Mouse (Mus musculus) heart, embryonic 12.5 days (tissue): ENCODE results near the gene Ndufv1. TPM values are rescaled to one million over a fixed set of nuclear protein-coding genes. Genes with fewer than 3 reads are reported as not detected.
"Not testable (repeated sequence)": the region's sequence is repeated elsewhere in the genome, so short reads cannot be mapped to it uniquely, and the experiment has no call there.

Experiments
- ATAC-seq: fragments of 200-750 bp; cut with Nextera tagmentation; 2 replicates; pipeline ENCODE4 v1.8.0; 2017; ENCODE audit warnings: moderate TSS enrichment, moderate library complexity; ENCODE audit not compliant: insufficient number of reproducible peaks, low FRiP score
- H3K27ac ChIP-seq: fragments of 300-500 bp; sonication (generic); 2 replicates; pipeline ENCODE4 v1.5.1; 2016; ENCODE audit warnings: mild to moderate bottlenecking, moderate library complexity; ENCODE audit not compliant: poor library complexity, severe bottlenecking
- H3K27me3 ChIP-seq: fragments of 300-500 bp; sonication (generic); replicated peaks from 2 replicates; pipeline ENCODE4 v1.6.1; 2016; ENCODE audit warnings: mild to moderate bottlenecking, moderate library complexity
- H3K36me3 ChIP-seq: fragments of 300-500 bp; sonication (generic); 2 replicates; pipeline ENCODE4 v1.6.1; 2016; ENCODE audit warnings: mild to moderate bottlenecking, moderate library complexity
- H3K4me1 ChIP-seq: fragments of 300-500 bp; sonication (generic); replicated peaks from 2 replicates; pipeline ENCODE4 v1.6.1; 2016; ENCODE audit warnings: mild to moderate bottlenecking
- H3K4me2 ChIP-seq: fragments of 300-500 bp; sonication (generic); 2 replicates; pipeline ENCODE4 v1.6.1; 2016; ENCODE audit warnings: mild to moderate bottlenecking, moderate library complexity
- H3K4me3 ChIP-seq: fragments of 300-500 bp; sonication (generic); 2 replicates; pipeline ENCODE4 v1.5.1; 2016; ENCODE audit warnings: mild to moderate bottlenecking
- H3K9ac ChIP-seq: fragments of 300-500 bp; sonication (generic); 2 replicates; pipeline ENCODE4 v1.6.1; 2016; ENCODE audit warnings: mild to moderate bottlenecking, moderate library complexity
- H3K9me3 ChIP-seq: fragments of 300-500 bp; sonication (generic); replicated peaks from 2 replicates; pipeline ENCODE4 v1.6.1; 2016; ENCODE audit warnings: mild to moderate bottlenecking, moderate library complexity
- WGBS: fragments of 180-500 bp; shearing (Covaris S2); methylation state at CpG from one replicate; pipeline ENCODE4 v1.1.7; 2016; 5-methylcytosine and 5-hydroxymethylcytosine counted together
- polyA plus RNA-seq: library from polyadenylated mRNA; unstranded; fragments of >200 nt; fragmentation: Nextera tagmentation; extraction: Ambion mirVana; gene quantifications from 2 replicates; pipeline ENCODE4 v1.2.1, GENCODE M21; 2016

The Ndufv1 gene
- polyA plus RNA-seq, 1 experiment from 2014 or later = 402 TPM

GRCm38 (mm10) chr19:3990804-3991203 is 21.8 kb downstream of the Ndufv1 start:
- Histone ChIP-seq H3K4me2 (no peak overlapping the region), H3K36me3 (peaks cover 3% of the 10 kb centered on the region; the same call in 1 of the 2 replicates), H3K27ac (no peak overlapping the region), H3K9ac (no peak overlapping the region; the same call in 1 of the 2 replicates), H3K4me3 (no peak overlapping the region), H3K4me1 (peaks cover 13% of the 10 kb centered on the region), H3K9me3 (no peaks in the 10 kb centered on the region), H3K27me3 (peaks cover 15% of the 10 kb centered on the region; the same call in 1 of the 2 replicates)
- WGBS = 54% methylated on average over 6 of the region's 6 CpGs
- no peak for ATAC-seq

DNA sequence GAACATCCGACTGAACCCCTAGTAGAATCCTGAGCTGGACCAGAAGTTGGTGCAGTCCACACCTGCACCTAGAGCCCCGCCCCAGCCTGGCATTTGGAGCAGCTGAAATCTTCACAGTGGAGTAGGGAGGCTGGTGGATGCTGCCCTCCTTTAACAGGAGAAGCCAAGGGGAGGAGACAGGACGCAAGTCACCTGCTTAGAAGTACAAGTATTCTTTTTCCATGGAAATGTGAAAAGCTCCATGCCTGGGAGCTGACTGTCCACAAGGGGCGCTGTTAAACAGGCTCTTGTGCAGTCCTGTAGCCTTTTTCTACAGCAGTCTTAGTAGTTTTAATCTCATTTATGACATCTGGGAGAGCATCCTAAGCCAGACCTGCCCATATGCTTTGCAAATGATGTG is 23.9 kb downstream of the Ndufv1 start:
- Histone ChIP-seq H3K9ac (no peak overlapping the region), H3K4me1 (peaks cover 26% of the 10 kb centered on the region), H3K4me2 (no peak overlapping the region), H3K9me3 (no peaks in the 10 kb centered on the region), H3K4me3 (no peak overlapping the region), H3K27me3 (peaks cover 10% of the 10 kb centered on the region; the same call in 1 of the 2 replicates), H3K27ac (no peak overlapping the region), H3K36me3 (peaks cover 3% of the 10 kb centered on the region; the same call in 1 of the 2 replicates)
- no peak for ATAC-seq
- 80% methylated on average over 4 of the region's 4 CpGs for WGBS

GRCm38 (mm10) chr19:3988066-3988465 is 24.5 kb downstream of the Ndufv1 start:
- Histone ChIP-seq H3K9me3 (no peaks in the 10 kb centered on the region), H3K27ac (no peak overlapping the region), H3K4me3 (no peak overlapping the region), H3K27me3 (peaks cover 10% of the 10 kb centered on the region; the same call in 1 of the 2 replicates), H3K4me1 (peaks cover 30% of the 10 kb centered on the region), H3K9ac (no peak overlapping the region), H3K36me3 (peaks cover 3% of the 10 kb centered on the region; the same call in 1 of the 2 replicates), H3K4me2 (no peak overlapping the region)
- no peak for ATAC-seq
- 81% methylated on average over 14 of the region's 14 CpGs for WGBS

DNA sequence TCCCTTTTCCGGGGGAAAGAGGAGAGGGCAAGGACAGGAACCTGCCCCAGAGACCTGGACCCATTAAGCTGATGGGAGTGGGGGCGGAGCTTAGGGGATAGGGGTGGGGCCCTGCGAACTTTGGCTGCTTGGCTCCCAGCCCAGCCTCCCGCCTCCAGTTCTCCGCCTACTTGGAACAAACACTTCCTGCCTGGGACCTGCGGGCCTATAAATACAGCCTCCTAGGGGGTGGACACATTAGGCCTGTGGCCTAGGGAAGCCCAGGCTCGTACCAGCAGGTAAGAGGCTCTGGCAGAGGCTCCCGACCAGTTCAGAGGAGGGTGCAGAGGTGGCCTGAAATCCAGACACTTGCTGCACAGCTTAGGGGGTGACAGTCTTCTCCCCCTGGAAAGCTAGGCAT is 26.3 kb downstream of the Ndufv1 start, which contains the start of gene Acy3:
Gene Acy3 (plus strand): TSS at position 237 of the 400 bp plus-strand sequence.
- 15% methylated on average over 8 of the region's 8 CpGs for WGBS
- H3K4me3 ChIP-seq = no peak within 1 kb of the TSS
- H3K27ac ChIP-seq = peak within 1 kb of the TSS; percentile 65
- peaks cover 3% of the 10 kb centered on the region; the same call in 1 of the 2 replicates for H3K36me3 ChIP-seq
- peaks cover 30% of the 10 kb centered on the region for H3K4me1 ChIP-seq
- peaks cover 7% of the 10 kb centered on the region; the same call in 1 of the 2 replicates for H3K27me3 ChIP-seq
- H3K4me2 ChIP-seq = peak within 1 kb of the TSS; percentile 32
- peak within 1 kb of the TSS; percentile 28; the same call in 1 of the 2 replicates for H3K9ac ChIP-seq
- H3K9me3 ChIP-seq = no peaks in the 10 kb centered on the region
- ATAC-seq = peak; percentile 62

DNA sequence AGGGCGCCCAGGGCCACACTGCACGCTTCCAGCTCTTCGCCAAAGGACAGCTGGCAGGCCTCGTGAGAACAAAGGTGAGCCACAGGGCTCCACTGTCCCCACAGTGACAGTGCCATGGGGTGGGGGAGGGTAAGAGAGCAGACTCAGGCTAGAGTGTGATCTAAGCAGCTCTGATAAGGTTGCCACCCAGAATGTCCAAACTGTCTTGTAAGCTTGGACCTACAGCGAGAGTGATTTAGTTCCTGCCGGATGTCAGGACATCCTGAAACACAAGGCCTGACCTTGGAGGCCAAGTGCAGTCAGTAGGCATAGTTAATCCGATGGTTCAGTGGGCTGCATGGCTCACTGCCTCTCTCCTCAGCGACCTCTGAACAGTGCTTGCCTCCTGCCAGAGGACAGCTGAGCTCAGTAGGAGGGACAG is 27.3 kb downstream of the Ndufv1 start:
- Histone ChIP-seq H3K4me3 (no peak overlapping the region), H3K9ac (peak overlapping the region; percentile 22; the same call in 1 of the 2 replicates), H3K27me3 (no peaks in the 10 kb centered on the region), H3K27ac (peak overlapping the region; percentile 65), H3K9me3 (no peaks in the 10 kb centered on the region; the same call in 1 of the 2 replicates), H3K4me1 (peaks cover 30% of the 10 kb centered on the region), H3K36me3 (peaks cover 3% of the 10 kb centered on the region; the same call in 1 of the 2 replicates), H3K4me2 (no peak overlapping the region)
- ATAC-seq = no peak
- WGBS = 23% methylated on average over 8 of the region's 8 CpGs

GRCm38 (mm10) chr19:3983527-3984200 is 28.9 kb downstream of the Ndufv1 start:
- Histone ChIP-seq H3K9me3 (no peaks in the 10 kb centered on the region; the same call in 1 of the 2 replicates), H3K36me3 (0 out of 2 replicates have a peak, but pooled peaks cover under 1% of the 10 kb centered on the region), H3K4me3 (no peak overlapping the region), H3K27me3 (no peaks in the 10 kb centered on the region), H3K27ac (no peak overlapping the region), H3K4me2 (no peak overlapping the region), H3K4me1 (peaks cover 30% of the 10 kb centered on the region), H3K9ac (no peak overlapping the region)
- WGBS = 50% methylated on average over 9 of the region's 9 CpGs
- ATAC-seq = no peak

- peaks cover 18% of the 10 kb centered on the region for H3K4me1 ChIP-seq
- ATAC-seq = no peak
- H3K27ac ChIP-seq = no peak overlapping the region
- 64% methylated on average over 9 of the region's 9 CpGs for WGBS
- H3K4me2 ChIP-seq = no peak overlapping the region
- H3K36me3 ChIP-seq = no peaks in the 10 kb centered on the region
- H3K4me3 ChIP-seq = no peak overlapping the region
- no peaks in the 10 kb centered on the region for H3K27me3 ChIP-seq
- H3K9ac ChIP-seq = no peak overlapping the region
- no peaks in the 10 kb centered on the region; the same call in 1 of the 2 replicates for H3K9me3 ChIP-seq
Measured at GRCm38 (mm10) chr19:3980917-3981316, 31.7 kb downstream of the Ndufv1 start.

DNA sequence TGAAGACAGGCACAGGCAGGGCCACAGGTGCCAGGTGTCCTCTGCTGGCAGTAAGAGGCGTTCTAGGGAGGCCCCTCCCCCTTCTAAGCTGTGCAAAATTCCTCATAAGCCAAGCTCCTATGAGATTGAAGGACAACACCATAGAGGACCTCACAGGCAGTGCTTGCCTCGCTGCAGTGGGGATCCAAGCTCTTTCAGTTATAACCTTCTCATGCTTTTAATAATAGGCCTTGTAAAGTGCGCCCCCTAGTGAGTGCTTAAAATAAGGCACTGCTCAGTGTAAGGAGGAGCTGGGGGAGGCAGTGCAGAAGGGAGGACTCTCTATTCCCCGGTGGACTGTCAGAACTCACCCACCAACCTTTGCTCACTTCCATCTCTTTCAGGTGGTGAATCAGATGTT is 32.3 kb downstream of the Ndufv1 start:
- peaks cover 12% of the 10 kb centered on the region for H3K4me1 ChIP-seq

GRCm38 (mm10) chr19:3975866-3976265 is 36.7 kb downstream of the Ndufv1 start:
- Histone ChIP-seq H3K9me3 (no peaks in the 10 kb centered on the region; the same call in 1 of the 2 replicates), H3K4me1 (no peaks in the 10 kb centered on the region), H3K4me3 (no peak overlapping the region), H3K9ac (no peak overlapping the region), H3K4me2 (no peak overlapping the region), H3K27ac (no peak overlapping the region), H3K27me3 (peaks cover 27% of the 10 kb centered on the region), H3K36me3 (no peaks in the 10 kb centered on the region)
- no peak for ATAC-seq
- WGBS = 73% methylated on average over 2 of the region's 2 CpGs

More for the DNA sequence above, 32.3 kb downstream of the Ndufv1 start:
- peaks cover 4% of the 10 kb centered on the region; the same call in 1 of the 2 replicates for H3K27me3 ChIP-seq
- H3K9ac ChIP-seq = no peak overlapping the region
- 11% methylated on average over 4 of the region's 4 CpGs for WGBS
- H3K4me3 ChIP-seq = no peak overlapping the region
- no peak overlapping the region for H3K27ac ChIP-seq
- 0 out of 2 replicates have a peak, but pooled peaks have one; percentile 56 for ATAC-seq
- H3K36me3 ChIP-seq = no peaks in the 10 kb centered on the region
- H3K4me2 ChIP-seq = no peak overlapping the region
- H3K9me3 ChIP-seq = no peaks in the 10 kb centered on the region; the same call in 1 of the 2 replicates

DNA sequence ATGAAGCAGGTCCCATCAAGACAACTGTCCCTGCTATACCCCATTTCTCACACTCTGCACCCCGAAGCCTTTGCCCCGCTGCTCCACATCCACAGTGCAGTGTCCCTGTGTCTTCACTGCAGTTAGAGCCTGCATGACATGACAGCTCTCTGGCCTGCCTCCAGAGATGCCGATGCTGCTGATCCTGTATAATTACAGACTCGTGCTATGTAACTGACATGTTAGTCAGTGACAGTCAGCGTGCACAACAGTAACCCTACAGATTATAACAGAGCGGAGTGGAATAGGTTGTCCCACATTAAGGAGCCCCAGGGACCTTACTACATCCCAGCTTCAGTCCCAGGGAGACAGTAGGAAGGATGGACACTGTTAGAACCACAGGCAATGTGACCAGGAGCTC is 38.0 kb downstream of the Ndufv1 start:
- not testable (repeated sequence) for H3K4me1 ChIP-seq, ATAC-seq, H3K36me3 ChIP-seq, H3K4me3 ChIP-seq, H3K9ac ChIP-seq, H3K27ac ChIP-seq, H3K9me3 ChIP-seq, H3K4me2 ChIP-seq
- WGBS = 81% methylated on average over 6 of the region's 6 CpGs
- peaks cover 39% of the 10 kb centered on the region for H3K27me3 ChIP-seq

GRCm38 (mm10) chr19:3972229-3972628 is 40.4 kb downstream of the Ndufv1 start, which contains the start of gene Aldh3b2:
TSS of gene Aldh3b2 (plus strand) at chr19:3972328.
- Histone ChIP-seq H3K9me3 (no peaks in the 10 kb centered on the region), H3K4me3 (no peak within 1 kb of the TSS), H3K36me3 (no peaks in the 10 kb centered on the region), H3K4me1 (peaks cover 16% of the 10 kb centered on the region), H3K27ac (no peak within 1 kb of the TSS), H3K27me3 (peaks cover 44% of the 10 kb centered on the region), H3K9ac (no peak within 1 kb of the TSS), H3K4me2 (no peak within 1 kb of the TSS)
- 42% methylated on average over 9 of the region's 9 CpGs for WGBS
- no peak for ATAC-seq
